Mouse (Mus musculus): ENCODE data around the gene Net1. TPM values are rescaled to one million over a fixed set of nuclear protein-coding genes. Genes with fewer than 3 reads are reported as not detected.
"Not testable (repeated sequence)": the region's sequence is repeated elsewhere in the genome, so short reads cannot be mapped to it uniquely, and the experiment has no call there.

Gene Net1
- total RNA-seq, 2 experiments from 2014 or later: 24.1 to 28.6 TPM

GRCm38 (mm10) chr13:3833644-3834043, 84.4 kb downstream of the Net1 start:
- not testable (repeated sequence) for DNase-seq (ENCODE audit: low spot score in 2 of 2)

- no peak for DNase-seq (ENCODE audit: low spot score in 2 of 2)
These were observed 85.6 kb downstream of the Net1 start for GRCm38 (mm10) chr13:3832450-3832849.

Small RNAs within 50 kb of the gene (microRNA-seq; reads per million reads assigned to microRNA genes)
- 0 reads per million in 2 experiments for gene Gm22460

Other genes with a start within 250 kb of the Net1 start
- not detected for gene Calml3, start 113.9 kb downstream of the Net1 start, total RNA-seq (2021)
- not detected for gene Calm4, start 80.5 kb downstream of the Net1 start, total RNA-seq (2021)
- not detected for gene Calm5, start 64.0 kb downstream of the Net1 start, total RNA-seq (2021)
- gene Tubal3, start 54 bp upstream of the Net1 start, total RNA-seq (2021): not detected
- gene Ucn3, start 27.1 kb upstream of the Net1 start, total RNA-seq (2021): not detected
- gene Akr1c14, start 130.8 kb upstream of the Net1 start, total RNA-seq (2021): 1 to 10 TPM; 1.8 to 2.1 TPM
- gene Akr1c18, start 232.4 kb upstream of the Net1 start, total RNA-seq (2021): 1 to 10 TPM; 2.1 to 2.7 TPM

Data from layer of hippocampus, postnatal 14 days (tissue).